Mouse (Mus musculus): Measurements from ENCODE around the gene Aup1.

DNA sequence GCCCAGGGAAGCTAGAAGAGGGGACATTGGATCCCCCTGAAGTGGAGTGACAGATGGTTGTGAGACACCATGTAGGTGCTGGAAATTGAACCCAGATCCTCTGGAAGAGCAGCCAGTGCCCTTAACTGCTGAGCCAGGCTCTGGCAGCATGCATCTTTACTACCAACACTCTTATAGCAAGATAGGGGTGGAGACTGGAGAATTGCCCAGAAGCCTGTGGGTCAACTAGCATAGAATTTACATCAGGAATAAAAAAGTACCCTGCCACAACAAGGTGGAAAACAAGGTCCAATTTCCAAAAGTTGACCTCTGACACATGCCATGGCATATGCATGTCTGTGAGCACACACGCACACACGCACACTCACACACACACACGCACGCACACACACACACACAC, 29.1 kb upstream of the Aup1 start:
- TF ChIP-seq CTCF (IDR thresholded peaks at IDR 0.05; ENCODE audit: control insufficient read depth, insufficient read depth, insufficient read length) = no peak
- no peak for TF ChIP-seq CEBPB (IDR thresholded peaks at IDR 0.05; ENCODE audit: low read depth)

Measured in C2C12 (cell line).